Mouse (Mus musculus) cerebellum, adult 8-10 months (tissue): Measurements from ENCODE around the gene Sertad4.

ENCODE experiments used
- DNase-seq: peaks from one replicate; pipeline ENCODE4 v3.0.0; 2022

Gene Sertad4

GRCm38 (mm10) chr1:192800338-192800737, 55.2 kb downstream of the Sertad4 start:
- DNase-seq, result no peak

GRCm38 (mm10) chr1:192799165-192799991, 56.2 kb downstream of the Sertad4 start:
- DNase-seq, result no peak

GRCm38 (mm10) chr1:192798212-192799164, 57.1 kb downstream of the Sertad4 start:
- DNase-seq, result no peak

GRCm38 (mm10) chr1:192797011-192797274, 58.6 kb downstream of the Sertad4 start:
- no peak for DNase-seq

- DNase-seq, result no peak
Observed at GRCm38 (mm10) chr1:192796201-192797010, 59.1 kb downstream of the Sertad4 start.

GRCm38 (mm10) chr1:192794957-192795745, 60.4 kb downstream of the Sertad4 start:
- no peak for DNase-seq
